Mouse (Mus musculus) ES-E14 (cell line): ENCODE measurements around the gene 2010005H15Rik.

ENCODE experiments used
- CHD2 ChIP-seq: IDR thresholded peaks from 2 replicates; pipeline ENCODE4 v1.6.1; 2014; ENCODE audit warnings: mild to moderate bottlenecking, low read depth, low read length, inconsistent platforms
- HCFC1 ChIP-seq: IDR thresholded peaks from 2 replicates; pipeline ENCODE4 v1.6.1; 2012; ENCODE audit warnings: low read length, inconsistent platforms, borderline replicate concordance; ENCODE audit not compliant: insufficient read depth
- MAFK ChIP-seq: IDR thresholded peaks from 2 replicates; pipeline ENCODE4 v1.6.1; 2014; ENCODE audit warnings: mild to moderate bottlenecking, low read depth, low read length, inconsistent platforms; ENCODE audit not compliant: insufficient read depth
- ZC3H11A ChIP-seq: IDR thresholded peaks from 2 replicates; pipeline ENCODE4 v1.6.1; 2012; ENCODE audit warnings: low read depth, mild to moderate bottlenecking, inconsistent platforms, low read length, borderline replicate concordance
- ZNF384 ChIP-seq: IDR thresholded peaks from 2 replicates; pipeline ENCODE4 v1.6.1; 2012; ENCODE audit warnings: low read depth, low read length, inconsistent platforms

DNA sequence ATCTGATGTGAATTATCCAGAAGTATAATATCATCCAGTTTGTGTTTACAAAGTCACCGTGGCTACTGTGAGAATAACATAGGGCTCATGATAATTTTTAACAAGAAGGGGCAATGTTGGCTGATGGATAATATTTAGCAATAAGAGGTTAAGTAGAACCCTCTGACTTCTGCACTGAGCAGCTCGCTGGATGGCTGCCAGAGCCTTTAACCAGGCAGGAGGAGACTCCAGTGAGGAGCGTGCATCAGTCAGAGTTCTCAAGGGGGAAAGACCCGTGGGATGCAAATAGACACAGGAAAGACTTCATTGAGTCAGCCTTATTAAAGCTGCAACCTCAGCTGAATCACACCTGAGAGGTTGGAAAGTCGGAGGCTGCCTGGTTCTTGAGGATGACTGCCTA lies 17.4 kb upstream of the 2010005H15Rik start:
- TF ChIP-seq ZC3H11A (no peak), HCFC1 (no peak), MAFK (no peak), ZNF384 (no peak), CHD2 (no peak)
